ENCODE assay signal across 17 mouse cellular contexts in the genomic region with DNA sequence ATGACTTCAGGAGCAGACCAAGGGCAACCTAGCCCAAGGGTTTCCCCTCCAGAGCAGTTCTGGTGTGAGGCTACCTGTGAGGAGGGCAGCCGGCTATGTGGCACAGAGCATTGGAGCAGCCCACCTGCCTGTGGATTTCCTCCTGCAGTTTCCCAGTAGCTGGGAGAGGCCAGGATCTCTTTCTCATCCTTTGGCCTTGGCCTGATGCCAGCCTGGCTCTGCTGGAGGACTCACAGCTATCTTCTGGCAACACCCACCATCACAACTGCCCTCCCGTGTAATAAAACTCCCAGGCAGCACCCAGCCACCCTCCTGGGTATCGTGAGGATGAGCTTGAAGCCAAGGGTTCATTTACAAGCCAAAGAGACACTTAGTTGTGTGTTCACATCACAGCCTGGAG. TPM values are rescaled to one million over a fixed set of nuclear protein-coding genes. Genes with fewer than 3 reads are reported as not detected.
DNase-seq lines count a peak whose midpoint lies in the region; ATAC-seq and TF ChIP-seq lines count a peak whose summit lies in the region.
"Had no signal": no experiment of that assay in that cellular context is flagged by ENCODE, and none has a peak within 500 bp of the region (broad histone marks: within the 10 kb centered on the region; RNA-seq: fewer than 3 reads in every experiment).

No protein-coding gene starts in this region.

- H3K4me3 ChIP-seq in heart, adult 2 months: no peak overlapping the region
- no peak overlapping the region for H3K4me3 ChIP-seq in heart, embryonic 11.5 days (ENCODE audit: low read depth, low read length)
- no peak overlapping the region for H3K4me3 ChIP-seq in midbrain, embryonic 10.5 days
- no peak overlapping the region for H3K4me3 ChIP-seq in midbrain, embryonic 14.5 days (replicated peaks; ENCODE audit: low read depth, low read length)
- H3K4me3 ChIP-seq: hindbrain, embryonic 13.5 days; layer of hippocampus, adult 2 months; liver, embryonic 13.5 days; midbrain, embryonic 12.5 days; neural tube, embryonic 13.5 days had no signal

- intact Hi-C loops in heart, adult 2 months (cut with DNase I): no loop called here

- 19% methylated on average over 3 of the region's 3 CpGs for WGBS in heart, adult 2 months
- 44% methylated on average over 3 of the region's 3 CpGs for WGBS in heart, embryonic 11.5 days (ENCODE audit: insufficient replicate concordance)
- 70% methylated on average over 3 of the region's 3 CpGs for whole genome bisulfite sequencing in midbrain, embryonic 10.5 days
- WGBS in midbrain, embryonic 14.5 days: 81% methylated on average over 3 of the region's 3 CpGs

- H3K9ac ChIP-seq in heart, adult 2 months (ENCODE audit: low read depth, low read length): no peak overlapping the region
- no peak overlapping the region for H3K9ac ChIP-seq in heart, embryonic 11.5 days (ENCODE audit: low read depth, low read length)
- H3K9ac ChIP-seq in midbrain, embryonic 14.5 days (replicated peaks; ENCODE audit: low read length): no peak overlapping the region
- H3K9ac ChIP-seq: hindbrain, embryonic 13.5 days; liver, embryonic 13.5 days; midbrain, embryonic 12.5 days; neural tube, embryonic 13.5 days had no signal

- no peak for TF ChIP-seq EP300 in heart, adult 2 months (IDR thresholded peaks at IDR 0.05; ENCODE audit: insufficient read depth, low read depth, low read length)

- H3K9me3 ChIP-seq in heart, embryonic 11.5 days (replicated peaks; ENCODE audit: control insufficient read depth, low read length): no peaks in the 10 kb centered on the region
- no peaks in the 10 kb centered on the region for H3K9me3 ChIP-seq in midbrain, embryonic 10.5 days (replicated peaks)
- no peaks in the 10 kb centered on the region for H3K9me3 ChIP-seq in midbrain, embryonic 14.5 days (ENCODE audit: control insufficient read depth, low read length)
- H3K9me3 ChIP-seq: G1E; hindbrain, embryonic 13.5 days; liver, embryonic 13.5 days; midbrain, embryonic 12.5 days; neural tube, embryonic 13.5 days had no signal

- ATAC-seq in heart, embryonic 11.5 days (replicated peaks; ENCODE audit: insufficient number of reproducible peaks, low FRiP score, low TSS enrichment): no peak
- ATAC-seq in midbrain, embryonic 14.5 days (ENCODE audit: low FRiP score, low TSS enrichment): no peak
- no peak for ATAC-seq in megakaryocyte progenitor cell, adult 5-6 weeks (replicated peaks; ENCODE audit: poor library complexity)

- DNase-seq in heart, adult 2 months: peak; percentile 33 to 40
- DNase-seq in midbrain, embryonic 10.5 days (ENCODE audit: low spot score): no peak
- DNase-seq in midbrain, embryonic 14.5 days: no peak
- peak; percentile 41 for DNase-seq in cerebellum, adult 8-10 months
- DNase-seq in lung, postnatal 36 days: peak; percentile 48
- DNase-seq in embryo, embryonic 10.5 days (ENCODE audit: low spot score): no peak
- DNase-seq: B cell, adult 2 months; liver, embryonic 13.5 days; thymus, postnatal 14 days had no signal

- H3K79me2 ChIP-seq in heart, adult 2 months (replicated peaks; ENCODE audit: control insufficient read depth, insufficient read depth, low read length): no peaks in the 10 kb centered on the region

- H3K27ac ChIP-seq in heart, adult 2 months: peak overlapping the region; percentile 17; the same call in 1 of the 2 replicates
- no peak overlapping the region for H3K27ac ChIP-seq in heart, embryonic 11.5 days (ENCODE audit: low read depth, low read length)
- H3K27ac ChIP-seq in midbrain, embryonic 10.5 days (replicated peaks): 0 out of 2 replicates have a peak overlapping the region, but pooled peaks have one; percentile 33
- no peak overlapping the region for H3K27ac ChIP-seq in midbrain, embryonic 14.5 days (replicated peaks; ENCODE audit: low read depth, low read length)
- H3K27ac ChIP-seq: hindbrain, embryonic 13.5 days; layer of hippocampus, adult 2 months; liver, embryonic 13.5 days; midbrain, embryonic 12.5 days; neural tube, embryonic 13.5 days had no signal

- no peak for TF ChIP-seq CTCF in heart, adult 2 months (IDR thresholded peaks at IDR 0.05)

- no peaks in the 10 kb centered on the region for H3K27me3 ChIP-seq in heart, adult 2 months (ENCODE audit: control insufficient read depth, insufficient read depth, low read length)
- no peaks in the 10 kb centered on the region for H3K27me3 ChIP-seq in heart, embryonic 11.5 days (ENCODE audit: control insufficient read depth, insufficient read depth, low read length)
- H3K27me3 ChIP-seq in midbrain, embryonic 10.5 days (ENCODE audit: low read depth, poor library complexity, severe bottlenecking): no peaks in the 10 kb centered on the region
- H3K27me3 ChIP-seq in midbrain, embryonic 14.5 days (ENCODE audit: control insufficient read depth, insufficient read depth, low read length): no peaks in the 10 kb centered on the region
- H3K27me3 ChIP-seq: hindbrain, embryonic 13.5 days; liver, embryonic 13.5 days; midbrain, embryonic 12.5 days; neural tube, embryonic 13.5 days had no signal

- TF ChIP-seq POLR2A in heart, adult 2 months (IDR thresholded peaks at IDR 0.05; ENCODE audit: insufficient read depth, low read depth, low read length): no peak

- H3K4me2 ChIP-seq in heart, embryonic 11.5 days: no peak overlapping the region
- H3K4me2 ChIP-seq in midbrain, embryonic 14.5 days (ENCODE audit: low read length): no peak overlapping the region
- H3K4me2 ChIP-seq: hindbrain, embryonic 13.5 days; liver, embryonic 13.5 days; midbrain, embryonic 12.5 days; neural tube, embryonic 13.5 days had no signal

- H3K4me1 ChIP-seq in heart, adult 2 months (ENCODE audit: control insufficient read depth, insufficient read depth, low read length): peaks cover 21% of the 10 kb centered on the region
- H3K4me1 ChIP-seq in heart, embryonic 11.5 days (ENCODE audit: control insufficient read depth, insufficient read depth, low read length): peaks cover 6% of the 10 kb centered on the region
- H3K4me1 ChIP-seq in midbrain, embryonic 10.5 days: peaks cover 49% of the 10 kb centered on the region
- peaks cover 6% of the 10 kb centered on the region; the same call in 1 of the 2 replicates for H3K4me1 ChIP-seq in midbrain, embryonic 14.5 days (ENCODE audit: control insufficient read depth, insufficient read depth, low read length)

- no peaks in the 10 kb centered on the region for H3K36me3 ChIP-seq in heart, adult 2 months (ENCODE audit: control insufficient read depth, insufficient read depth, low read length)
- H3K36me3 ChIP-seq in heart, embryonic 11.5 days (ENCODE audit: control insufficient read depth, insufficient read depth, low read length): no peaks in the 10 kb centered on the region
- H3K36me3 ChIP-seq in midbrain, embryonic 10.5 days: no peaks in the 10 kb centered on the region
- no peaks in the 10 kb centered on the region for H3K36me3 ChIP-seq in midbrain, embryonic 14.5 days (ENCODE audit: control insufficient read depth, insufficient read depth, low read length)
- H3K36me3 ChIP-seq: G1E; hindbrain, embryonic 13.5 days; liver, embryonic 13.5 days; midbrain, embryonic 12.5 days; neural tube, embryonic 13.5 days had no signal

RNA-seq across cellular contexts. Expression of a gene that starts 14.5 kb away (rescaled TPM):
- 10 to 100 TPM; 29.3 to 40.9 TPM for total RNA-seq in heart, adult 2 months (2021)
- polyA plus RNA-seq in heart, adult 2 months (2012; rRNA removed): 23.0 and 40.2 TPM in 2 replicates
- polyA plus RNA-seq in heart, embryonic 11.5 days (2014; fragmentation: Nextera tagmentation; extraction: Ambion mirVana): 11.4 TPM in 2 replicates
- polyA plus RNA-seq in midbrain, embryonic 10.5 days (2016; fragmentation: Nextera tagmentation; extraction: Ambion mirVana): 9.3 and 16.8 TPM in 2 replicates
- 3.3 and 5.2 TPM in 2 replicates for polyA plus RNA-seq in midbrain, embryonic 14.5 days (2014; fragmentation: Nextera tagmentation; extraction: Ambion mirVana)
- total RNA-seq in megakaryocyte progenitor cell, adult 5-6 weeks (2015): not detected in 2 replicates
- not detected in 2 replicates for total RNA-seq in megakaryocyte progenitor cell, adult 5-6 weeks (2017)
- total RNA-seq: common myeloid progenitor, adult 5-6 weeks; G1E had no signal
- polyA plus RNA-seq: G1E had no signal

RNA-seq across cellular contexts. Expression of a gene that starts 55.9 kb away (rescaled TPM):
- total RNA-seq in heart, adult 2 months (2021): 10 to 100 TPM in 1 of 2 experiments, 1 to 10 TPM in 1; 8.7 to 11.6 TPM
- polyA plus RNA-seq in heart, adult 2 months (2012; rRNA removed): 8.8 and 13.0 TPM in 2 replicates
- 44.7 and 46.2 TPM in 2 replicates for polyA plus RNA-seq in heart, embryonic 11.5 days (2014; fragmentation: Nextera tagmentation; extraction: Ambion mirVana)
- 80.5 and 91.7 TPM in 2 replicates for polyA plus RNA-seq in midbrain, embryonic 10.5 days (2016; fragmentation: Nextera tagmentation; extraction: Ambion mirVana)
- polyA plus RNA-seq in midbrain, embryonic 14.5 days (2014; fragmentation: Nextera tagmentation; extraction: Ambion mirVana): 61.7 and 65.1 TPM in 2 replicates
- 43.9 and 48.9 TPM in 2 replicates for total RNA-seq in megakaryocyte progenitor cell, adult 5-6 weeks (2015)
- 27.1 and 32.3 TPM in 2 replicates for total RNA-seq in megakaryocyte progenitor cell, adult 5-6 weeks (2017)

Comparison
In these comparisons a context has a peak if more than half of its experiments do, and no peak if none do; other contexts are left out.
1. H3K27ac ChIP-seq: peak in heart, adult 2 months (single experiment) and midbrain, embryonic 10.5 days (single experiment); none in heart, embryonic 11.5 days (single experiment) and midbrain, embryonic 14.5 days (single experiment).
2. DNase-seq: peak in heart, adult 2 months (2 of 2), cerebellum, adult 8-10 months (single experiment) and lung, postnatal 36 days (single experiment); none in midbrain, embryonic 10.5 days (single experiment), midbrain, embryonic 14.5 days (single experiment) and embryo, embryonic 10.5 days (single experiment).